Comparison of ENCODE assay signal across 8 mouse cellular contexts in genomic region chr4:133632483-133633327, GRCm38 (mm10). TPM values are rescaled to one million over a fixed set of nuclear protein-coding genes. Genes with fewer than 3 reads are reported as not detected.
DNase-seq lines count a peak whose midpoint lies in the region; ATAC-seq lines count a peak whose summit lies in the region.

No protein-coding gene starts in this region.

- peak; percentile 16; the same call in 1 of the 2 replicates for ATAC-seq in cerebellum, adult (ENCODE audit: insufficient number of reproducible peaks, low FRiP score, low TSS enrichment)
- ATAC-seq in erythroblast, adult 5-6 weeks (replicated peaks; ENCODE audit: low FRiP score, poor library complexity, severe bottlenecking), result peak; percentile 39; the same call in 1 of the 2 replicates

- DNase-seq in cerebellum, adult 11-12 months, result no peak
- DNase-seq in right cerebral cortex, postnatal 14 days, result peak; percentile 35
- DNase-seq in right cerebral cortex, postnatal 4 days, result no peak
- DNase-seq in induced T-regulatory cell, adult 2 months (ENCODE audit: low read depth), result peak; percentile 67
- peak; percentile 34 for DNase-seq in lung, postnatal 14 days
- peak; percentile 73 for DNase-seq in thymus, postnatal 14 days

RNA-seq across cellular contexts. Expression of gene Zdhhc18, which starts 17.2 kb away (rescaled TPM):
- total RNA-seq in erythroblast, adult 5-6 weeks (2015; ENCODE audit: low replicate concordance), result 4.4 and 8.8 TPM in 2 replicates
- 3.8 and 8.8 TPM in 2 replicates for total RNA-seq in erythroblast, adult 5-6 weeks (2017; ENCODE audit: low replicate concordance)

RNA-seq across cellular contexts. Expression of gene Sfn, which starts 30.7 kb away (rescaled TPM):
- total RNA-seq in erythroblast, adult 5-6 weeks (2015; ENCODE audit: low replicate concordance), result 0.84 TPM in 1 of 2 replicates, not detected in the other
- 0.28 and 1.5 TPM in 2 replicates for total RNA-seq in erythroblast, adult 5-6 weeks (2017; ENCODE audit: low replicate concordance)

RNA-seq across cellular contexts. Expression of gene Pigv, which starts 39.7 kb away (rescaled TPM):
- 0.84 and 8.1 TPM in 2 replicates for total RNA-seq in erythroblast, adult 5-6 weeks (2015; ENCODE audit: low replicate concordance)
- total RNA-seq in erythroblast, adult 5-6 weeks (2017; ENCODE audit: low replicate concordance), result 1.1 and 1.7 TPM in 2 replicates

RNA-seq across cellular contexts. Expression of gene Gpn2, which starts 48.5 kb away (rescaled TPM):
- total RNA-seq in erythroblast, adult 5-6 weeks (2015; ENCODE audit: low replicate concordance), result 1.7 and 3.1 TPM in 2 replicates
- total RNA-seq in erythroblast, adult 5-6 weeks (2017; ENCODE audit: low replicate concordance), result 1.3 and 11.2 TPM in 2 replicates

RNA-seq across cellular contexts. Expression of gene Gpatch3, which starts 58.2 kb away (rescaled TPM):
- total RNA-seq in erythroblast, adult 5-6 weeks (2015; ENCODE audit: low replicate concordance), result 0.84 TPM in 1 of 2 replicates, not detected in the other
- 9.7 and 26.5 TPM in 2 replicates for total RNA-seq in erythroblast, adult 5-6 weeks (2017; ENCODE audit: low replicate concordance)

Comparison
In these comparisons a context has a peak if more than half of its experiments do, and no peak if none do; other contexts are left out.
1. DNase-seq: peak in right cerebral cortex, postnatal 14 days (single experiment), induced T-regulatory cell, adult 2 months (single experiment), lung, postnatal 14 days (single experiment) and thymus, postnatal 14 days (single experiment); none in cerebellum, adult 11-12 months (single experiment) and right cerebral cortex, postnatal 4 days (single experiment).